Mouse (Mus musculus): Measurements from ENCODE around the gene Thrsp.
"Not testable (repeated sequence)": the region's sequence is repeated elsewhere in the genome, so short reads cannot be mapped to it uniquely, and the experiment has no call there.

Thrsp gene

DNA sequence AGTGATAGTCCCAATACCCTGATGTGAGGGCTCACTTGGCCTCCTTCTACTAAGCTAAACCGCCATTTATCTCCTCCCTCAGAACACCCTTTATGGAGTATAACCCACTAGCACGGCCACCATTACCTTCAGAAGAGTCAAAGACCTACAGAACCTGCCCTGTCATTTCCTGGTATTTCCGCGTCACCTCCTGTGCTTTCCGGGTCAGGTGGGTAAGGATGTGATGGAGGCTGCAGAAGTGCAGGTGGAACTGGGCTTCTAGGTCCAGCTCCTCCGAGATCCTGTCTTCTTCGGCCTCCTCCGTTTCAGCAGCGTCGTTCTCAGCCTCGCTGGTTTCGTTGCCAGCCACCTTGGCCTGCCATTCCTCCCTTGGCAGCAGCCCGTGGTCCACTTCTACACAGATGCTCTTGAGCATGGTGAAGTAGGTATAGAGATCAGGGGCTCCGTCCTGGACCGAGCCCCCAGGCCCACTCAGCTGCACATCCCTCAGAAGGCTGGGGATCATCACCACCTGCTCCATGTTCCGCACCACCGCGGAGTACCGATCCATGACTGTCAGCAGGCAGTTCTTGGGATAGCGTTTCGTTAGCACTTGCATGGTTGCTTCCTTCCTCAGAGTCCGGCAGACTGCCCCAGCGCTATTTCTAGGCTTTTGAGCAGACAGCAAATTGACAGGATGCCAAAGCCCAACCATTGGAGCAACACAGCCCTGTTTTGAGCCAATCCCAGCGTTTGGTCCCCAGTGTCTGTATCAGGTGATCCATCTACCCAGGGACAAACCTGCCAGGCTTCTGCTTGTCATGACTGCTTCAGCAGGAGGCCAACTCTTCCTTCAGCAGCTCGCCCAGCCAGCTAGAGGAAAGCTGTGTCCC is at the start of gene Thrsp:
Gene Thrsp (minus strand): TSS at position 825 of the 872 bp plus-strand sequence.
- H3K36me3 ChIP-seq (ENCODE audit: insufficient read depth, low read length) = no peaks in the 10 kb centered on the region; the same call in 1 of the 2 replicates

DNA sequence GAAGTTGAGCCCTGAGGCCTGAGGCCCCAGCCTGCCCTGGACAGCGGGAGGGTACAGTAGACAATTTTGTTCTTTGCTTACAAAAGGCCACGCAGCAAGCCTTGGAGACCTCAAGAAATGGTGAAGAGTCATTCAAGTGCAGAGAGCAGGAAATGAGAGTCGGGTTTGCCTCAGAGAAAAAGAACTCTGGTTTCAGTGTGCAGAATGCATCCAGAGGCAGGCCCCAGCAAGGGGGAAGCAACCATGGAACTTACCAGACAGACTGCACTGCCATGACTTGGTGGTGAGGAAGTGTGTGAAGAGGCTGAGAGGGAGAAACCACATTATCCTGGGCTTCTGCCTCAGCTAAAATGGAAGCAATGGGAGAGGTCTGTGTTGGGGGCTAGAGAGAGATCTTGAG is 38.0 kb upstream of the Thrsp start:
- Histone ChIP-seq H3K9me3 (ENCODE audit: low read length) (no peaks in the 10 kb centered on the region), H3K4me1 (replicated peaks; ENCODE audit: low read depth, low read length) (peaks cover 12% of the 10 kb centered on the region), H3K27me3 (ENCODE audit: insufficient read depth, low read length) (peaks cover 17% of the 10 kb centered on the region), H3K36me3 (ENCODE audit: insufficient read depth, low read length) (no peaks in the 10 kb centered on the region), H3K4me3 (replicated peaks; ENCODE audit: low read length) (no peak overlapping the region)
- TF ChIP-seq CTCF (conservative IDR thresholded peaks at IDR 0.05; ENCODE audit: low read length) (no peak), POU5F1 (IDR thresholded peaks at IDR 0.05; ENCODE audit: borderline replicate concordance, low read length) (no peak)

More for the DNA sequence above, at the start of gene Thrsp:
- no peak for TF ChIP-seq NANOG (IDR thresholded peaks at IDR 0.05; ENCODE audit: borderline replicate concordance, low read length)
- no peak for TF ChIP-seq CTCF (conservative IDR thresholded peaks at IDR 0.05; ENCODE audit: low read length)
- TF ChIP-seq POU5F1 (IDR thresholded peaks at IDR 0.05; ENCODE audit: borderline replicate concordance, low read length) = no peak
- no peaks in the 10 kb centered on the region for H3K9me3 ChIP-seq (ENCODE audit: low read length)
- no peaks in the 10 kb centered on the region for H3K27me3 ChIP-seq (ENCODE audit: insufficient read depth, low read length)
- peak within 1 kb of the TSS; percentile 70 for H3K4me3 ChIP-seq (replicated peaks; ENCODE audit: low read length)
- peaks cover 57% of the 10 kb centered on the region for H3K4me1 ChIP-seq (replicated peaks; ENCODE audit: low read depth, low read length)

DNA sequence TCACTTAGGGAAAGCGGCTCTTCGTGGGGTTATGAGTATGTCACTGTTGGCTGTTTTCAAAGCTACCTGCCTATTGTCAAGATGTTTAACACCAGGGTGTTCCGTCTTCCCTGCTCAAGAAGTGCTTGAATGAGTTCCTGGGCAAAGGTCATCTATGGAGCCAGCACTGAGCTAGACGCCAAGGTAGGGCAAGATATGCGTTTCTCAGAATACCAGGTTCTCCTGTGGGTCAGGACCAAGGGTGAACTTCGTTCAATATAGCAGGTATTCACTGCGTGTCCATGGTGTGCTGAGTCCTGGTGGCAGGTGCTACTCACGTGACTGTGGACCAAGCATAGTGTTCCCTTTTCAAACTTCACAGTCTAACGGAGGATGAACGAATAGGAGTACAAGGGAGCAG is 37.3 kb upstream of the Thrsp start:
- TF ChIP-seq POU5F1 (IDR thresholded peaks at IDR 0.05; ENCODE audit: borderline replicate concordance, low read length) = no peak
- TF ChIP-seq CTCF (conservative IDR thresholded peaks at IDR 0.05; ENCODE audit: low read length) = no peak
- TF ChIP-seq NANOG (IDR thresholded peaks at IDR 0.05; ENCODE audit: borderline replicate concordance, low read length) = no peak
- Histone ChIP-seq H3K27me3 (ENCODE audit: insufficient read depth, low read length) (peaks cover 17% of the 10 kb centered on the region), H3K4me1 (replicated peaks; ENCODE audit: low read depth, low read length) (peaks cover 12% of the 10 kb centered on the region), H3K4me3 (replicated peaks; ENCODE audit: low read length) (no peak overlapping the region), H3K9me3 (ENCODE audit: low read length) (no peaks in the 10 kb centered on the region), H3K36me3 (ENCODE audit: insufficient read depth, low read length) (no peaks in the 10 kb centered on the region)

- Histone ChIP-seq H3K4me1 (replicated peaks; ENCODE audit: low read depth, low read length) (peaks cover 12% of the 10 kb centered on the region), H3K36me3 (ENCODE audit: insufficient read depth, low read length) (no peaks in the 10 kb centered on the region)
- TF ChIP-seq CTCF (conservative IDR thresholded peaks at IDR 0.05; ENCODE audit: low read length) (no peak), NANOG (IDR thresholded peaks at IDR 0.05; ENCODE audit: borderline replicate concordance, low read length) (no peak), POU5F1 (IDR thresholded peaks at IDR 0.05; ENCODE audit: borderline replicate concordance, low read length) (no peak)
Observed at GRCm38 (mm10) chr7:97453141-97453921, 35.8 kb upstream of the Thrsp start.

GRCm38 (mm10) chr7:97452196-97452595 is 34.7 kb upstream of the Thrsp start:
- peaks cover 17% of the 10 kb centered on the region for H3K27me3 ChIP-seq (ENCODE audit: insufficient read depth, low read length)
- TF ChIP-seq POU5F1 (IDR thresholded peaks at IDR 0.05; ENCODE audit: borderline replicate concordance, low read length) (no peak), CTCF (conservative IDR thresholded peaks at IDR 0.05; ENCODE audit: low read length) (no peak), NANOG (IDR thresholded peaks at IDR 0.05; ENCODE audit: borderline replicate concordance, low read length) (no peak)
- H3K36me3 ChIP-seq (ENCODE audit: insufficient read depth, low read length) = no peaks in the 10 kb centered on the region

More at GRCm38 (mm10) chr7:97453141-97453921, 35.8 kb upstream of the Thrsp start:
- peaks cover 4% of the 10 kb centered on the region; the same call in 1 of the 2 replicates for H3K9me3 ChIP-seq (ENCODE audit: low read length)
- peaks cover 17% of the 10 kb centered on the region for H3K27me3 ChIP-seq (ENCODE audit: insufficient read depth, low read length)
- H3K4me3 ChIP-seq (replicated peaks; ENCODE audit: low read length) = peak overlapping the region; percentile 73

DNA sequence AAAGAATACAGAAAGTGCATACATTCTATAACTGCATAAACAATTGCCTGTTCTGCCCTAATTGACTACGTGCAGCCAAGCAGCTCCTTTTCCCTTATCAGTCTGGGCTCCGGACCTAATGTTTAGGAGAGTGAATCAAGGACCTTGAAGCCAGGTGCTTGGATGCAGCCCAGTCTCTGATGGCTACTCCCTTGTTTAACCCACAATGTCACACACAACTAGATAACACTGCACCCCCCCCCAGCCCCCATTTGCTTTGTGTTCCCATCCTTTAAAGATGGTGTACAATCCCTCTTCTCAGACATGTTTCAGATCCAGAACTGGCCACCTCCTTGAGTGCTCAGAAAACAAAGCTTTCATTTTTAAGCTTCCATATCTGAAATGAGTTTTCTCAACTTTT is 33.5 kb upstream of the Thrsp start, which contains the start of gene Kctd14:
Gene Kctd14 (plus strand): TSS at position 301 of the 400 bp plus-strand sequence.
- peaks cover 17% of the 10 kb centered on the region for H3K27me3 ChIP-seq (ENCODE audit: insufficient read depth, low read length)

More at GRCm38 (mm10) chr7:97452196-97452595, 34.7 kb upstream of the Thrsp start:
- Histone ChIP-seq H3K9me3 (ENCODE audit: low read length) (peaks cover 4% of the 10 kb centered on the region; the same call in 1 of the 2 replicates), H3K4me3 (replicated peaks; ENCODE audit: low read length) (no peak overlapping the region), H3K4me1 (replicated peaks; ENCODE audit: low read depth, low read length) (peaks cover 16% of the 10 kb centered on the region)

DNA sequence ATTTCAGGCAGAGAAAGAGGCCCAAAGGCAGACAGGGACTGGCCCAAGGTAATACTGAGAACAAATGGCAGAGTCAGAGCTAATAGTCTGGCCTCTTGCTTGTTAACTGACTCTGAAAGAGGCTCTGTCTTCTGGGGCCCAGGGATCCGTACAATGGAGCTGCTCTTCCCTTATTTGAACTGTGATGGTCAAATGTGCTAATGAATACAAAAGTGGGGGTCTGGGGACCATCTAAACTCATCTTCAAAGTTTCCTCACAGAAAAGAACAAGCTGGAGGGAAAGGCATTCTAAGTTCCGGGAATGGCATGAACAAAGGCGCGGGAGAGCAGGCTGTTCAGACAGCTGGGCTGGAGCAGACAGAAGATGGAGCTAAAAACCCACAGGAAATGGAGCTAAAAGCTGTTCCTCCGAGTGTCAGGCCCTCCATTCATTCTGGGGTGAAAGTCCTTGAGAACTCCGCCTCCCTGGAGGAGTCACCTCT is 29.6 kb upstream of the Thrsp start:
- Histone ChIP-seq H3K9me3 (ENCODE audit: low read length) (peaks cover 4% of the 10 kb centered on the region; the same call in 1 of the 2 replicates), H3K36me3 (ENCODE audit: insufficient read depth, low read length) (no peaks in the 10 kb centered on the region), H3K27me3 (ENCODE audit: insufficient read depth, low read length) (peaks cover 1% of the 10 kb centered on the region), H3K4me3 (replicated peaks; ENCODE audit: low read length) (no peak overlapping the region), H3K4me1 (replicated peaks; ENCODE audit: low read depth, low read length) (peaks cover 28% of the 10 kb centered on the region)
- TF ChIP-seq NANOG (IDR thresholded peaks at IDR 0.05; ENCODE audit: borderline replicate concordance, low read length) = no peak
- TF ChIP-seq POU5F1 (IDR thresholded peaks at IDR 0.05; ENCODE audit: borderline replicate concordance, low read length) = no peak

More for the DNA sequence above, 33.5 kb upstream of the Thrsp start, which contains the start of gene Kctd14:
- H3K9me3 ChIP-seq (ENCODE audit: low read length); H3K36me3 ChIP-seq (ENCODE audit: insufficient read depth, low read length); H3K4me3 ChIP-seq (replicated peaks; ENCODE audit: low read length): not testable (repeated sequence)
- peaks cover 26% of the 10 kb centered on the region for H3K4me1 ChIP-seq (replicated peaks; ENCODE audit: low read depth, low read length)

Data from E14TG2a.4 (cell line).